Mouse (Mus musculus) C2C12 (cell line): Measurements from ENCODE around the gene Alox12e.

ENCODE experiments used
- CEBPB ChIP-seq: IDR thresholded peaks from one replicate; pipeline ENCODE4 v1.6.1; 2011; ENCODE audit warnings: low read depth, mild to moderate bottlenecking, control low read depth, moderate library complexity
- CTCF ChIP-seq: IDR thresholded peaks from one replicate; pipeline ENCODE4 v1.5.1; 2011; ENCODE audit not compliant: control insufficient read depth, insufficient read depth, insufficient read length
- FOSL1 ChIP-seq: IDR thresholded peaks from one replicate; pipeline ENCODE4 v1.8.0; 2011; ENCODE audit warnings: mild to moderate bottlenecking, low read length; ENCODE audit not compliant: poor library complexity, insufficient read depth, severe bottlenecking
- MAX ChIP-seq: IDR thresholded peaks from one replicate; pipeline ENCODE4 v1.6.1; 2011; ENCODE audit warnings: mild to moderate bottlenecking, control low read depth
- MYOD1 ChIP-seq: IDR thresholded peaks from one replicate; pipeline ENCODE4 v1.6.1; 2011; ENCODE audit warnings: low read depth; ENCODE audit not compliant: control insufficient read depth, insufficient read length
- MYOG ChIP-seq: IDR thresholded peaks from one replicate; pipeline ENCODE4 v1.6.1; 2011; ENCODE audit not compliant: control insufficient read depth, insufficient read length; ENCODE audit errors: extremely low read depth
- USF1 ChIP-seq: IDR thresholded peaks from one replicate; pipeline ENCODE4 v1.6.1; 2011; ENCODE audit warnings: low read depth, mild to moderate bottlenecking, control low read depth, moderate library complexity

- TF ChIP-seq CTCF, result no peak
- no peak for TF ChIP-seq FOSL1
- no peak for TF ChIP-seq MAX
- no peak for TF ChIP-seq CEBPB
- TF ChIP-seq MYOD1, result no peak
- no peak for TF ChIP-seq USF1
- no peak for TF ChIP-seq MYOG
Observed at GRCm38 (mm10) chr11:70289236-70289635, 33.2 kb downstream of the Alox12e start.
